25 mouse cellular contexts compared by ENCODE assay signal in genomic region chr11:43463204-43463603, GRCm38 (mm10). TPM values are rescaled to one million over a fixed set of nuclear protein-coding genes. Genes with fewer than 3 reads are reported as not detected.
DNase-seq lines count a peak whose midpoint lies in the region; ATAC-seq and TF ChIP-seq lines count a peak whose summit lies in the region.
"Had no signal": no experiment of that assay in that cellular context is flagged by ENCODE, and none has a peak within 500 bp of the region (broad histone marks: within the 10 kb centered on the region; RNA-seq: fewer than 3 reads in every experiment).

No protein-coding gene starts in this region.

- no peak for TF ChIP-seq POLR2A in kidney, adult 2 months (IDR thresholded peaks at IDR 0.05; ENCODE audit: low read depth, low read length)

- H3K36me3 ChIP-seq in heart, embryonic 10.5 days, result no peaks in the 10 kb centered on the region
- H3K36me3 ChIP-seq in stomach, postnatal 0 days (ENCODE audit: control insufficient read depth, insufficient read depth, low read length), result no peaks in the 10 kb centered on the region
- H3K36me3 ChIP-seq in kidney, adult 2 months (ENCODE audit: control insufficient read depth, insufficient read depth, low read length), result no peaks in the 10 kb centered on the region
- H3K36me3 ChIP-seq: embryonic facial prominence, embryonic 13.5 days; embryonic facial prominence, embryonic 15.5 days; forebrain, embryonic 10.5 days; forebrain, embryonic 12.5 days had no signal

- H3K27me3 ChIP-seq in heart, embryonic 10.5 days (ENCODE audit: insufficient read depth, poor library complexity, severe bottlenecking), result no peaks in the 10 kb centered on the region
- H3K27me3 ChIP-seq in stomach, postnatal 0 days (ENCODE audit: control insufficient read depth, insufficient read depth, low read length), result no peaks in the 10 kb centered on the region
- H3K27me3 ChIP-seq in kidney, adult 2 months (replicated peaks; ENCODE audit: control insufficient read depth, insufficient read depth, low read length), result no peaks in the 10 kb centered on the region
- H3K27me3 ChIP-seq: embryonic facial prominence, embryonic 13.5 days; embryonic facial prominence, embryonic 15.5 days; forebrain, embryonic 12.5 days had no signal

- H3K4me3 ChIP-seq in heart, embryonic 10.5 days, result no peak overlapping the region
- H3K4me3 ChIP-seq in stomach, postnatal 0 days (ENCODE audit: low read depth, low read length), result no peak overlapping the region
- no peak overlapping the region for H3K4me3 ChIP-seq in kidney, adult 2 months (ENCODE audit: insufficient read depth, low read depth, low read length)
- H3K4me3 ChIP-seq: embryonic facial prominence, embryonic 13.5 days; embryonic facial prominence, embryonic 15.5 days; erythroblast, embryonic 14.5 days; forebrain, embryonic 10.5 days; forebrain, embryonic 12.5 days had no signal

- H3K4me2 ChIP-seq in stomach, postnatal 0 days (replicated peaks; ENCODE audit: low read depth), result no peak overlapping the region
- H3K4me2 ChIP-seq: embryonic facial prominence, embryonic 13.5 days; embryonic facial prominence, embryonic 15.5 days; forebrain, embryonic 12.5 days had no signal

- no peaks in the 10 kb centered on the region for H3K9me3 ChIP-seq in heart, embryonic 10.5 days
- no peaks in the 10 kb centered on the region for H3K9me3 ChIP-seq in stomach, postnatal 0 days (ENCODE audit: control insufficient read depth, low read length)
- H3K9me3 ChIP-seq: embryonic facial prominence, embryonic 13.5 days; embryonic facial prominence, embryonic 15.5 days; forebrain, embryonic 12.5 days had no signal

- ATAC-seq in stomach, postnatal 0 days (ENCODE audit: low FRiP score, low TSS enrichment), result no peak
- ATAC-seq: forebrain, embryonic 14.5 days had no signal

- no peak overlapping the region for H3K27ac ChIP-seq in heart, embryonic 10.5 days
- no peak overlapping the region for H3K27ac ChIP-seq in stomach, postnatal 0 days (replicated peaks)
- no peak overlapping the region for H3K27ac ChIP-seq in kidney, adult 2 months (ENCODE audit: insufficient read depth, low read depth, low read length)
- H3K27ac ChIP-seq: embryonic facial prominence, embryonic 13.5 days; embryonic facial prominence, embryonic 15.5 days; forebrain, embryonic 10.5 days; forebrain, embryonic 12.5 days had no signal

- 93% methylated on average over 25 of the region's 25 CpGs for WGBS in heart, embryonic 10.5 days
- WGBS in stomach, postnatal 0 days, result 91% methylated on average over 25 of the region's 25 CpGs
- WGBS in kidney, adult 2 months, result 93% methylated on average over 25 of the region's 25 CpGs

- no peak overlapping the region for H3K9ac ChIP-seq in stomach, postnatal 0 days (ENCODE audit: low read length)
- H3K9ac ChIP-seq: embryonic facial prominence, embryonic 13.5 days; embryonic facial prominence, embryonic 15.5 days; forebrain, embryonic 12.5 days had no signal

- no peak for TF ChIP-seq CTCF in stomach, postnatal 0 days (IDR thresholded peaks at IDR 0.05; ENCODE audit: low read depth)
- TF ChIP-seq CTCF in kidney, adult 2 months (conservative IDR thresholded peaks at IDR 0.05; ENCODE audit: insufficient read depth, insufficient read length, low read depth, low read length), result no peak

- no peak for TF ChIP-seq EP300 in stomach, postnatal 0 days (optimal IDR thresholded peaks at IDR 0.05)

- H3K4me1 ChIP-seq in heart, embryonic 10.5 days, result no peaks in the 10 kb centered on the region
- H3K4me1 ChIP-seq in stomach, postnatal 0 days (replicated peaks; ENCODE audit: control insufficient read depth, insufficient read depth), result no peaks in the 10 kb centered on the region
- H3K4me1 ChIP-seq in kidney, adult 2 months (ENCODE audit: control insufficient read depth, insufficient read depth, low read length), result no peaks in the 10 kb centered on the region
- H3K4me1 ChIP-seq: embryonic facial prominence, embryonic 13.5 days; embryonic facial prominence, embryonic 15.5 days; forebrain, embryonic 10.5 days; forebrain, embryonic 12.5 days had no signal

- peak; percentile 55 for DNase-seq in heart, embryonic 10.5 days (ENCODE audit: low spot score)
- DNase-seq in heart, adult 8-10 months (ENCODE audit: low spot score), result no peak
- DNase-seq in layer of hippocampus, adult 11-12 months (ENCODE audit: low spot score), result peak; percentile 1
- no peak for DNase-seq in layer of hippocampus, adult 18-20 months (ENCODE audit: low spot score in 2 of 2)
- peak; percentile 5 for DNase-seq in stomach, postnatal 0 days (ENCODE audit: low spot score)
- DNase-seq in kidney, adult 2 months, result no peak
- DNase-seq: adrenal gland, adult 2 months; adrenal gland, postnatal 10 days; adrenal gland, postnatal 25 days; cerebellum, adult 11 months; cerebellum, adult 18-20 months; cerebellum, adult 8-10 months; cerebellum, adult 9-11 months; cerebellum, postnatal 14 days; cerebellum, postnatal 36 days; embryo, embryonic 11 days had no signal

RNA-seq across cellular contexts. Expression of gene C1qtnf2, which starts 10.9 kb away (rescaled TPM):
- 1.4 and 1.9 TPM in 2 replicates for polyA plus RNA-seq in heart, embryonic 10.5 days (2016; fragmentation: Nextera tagmentation; extraction: Ambion mirVana)
- total RNA-seq in heart, adult 8-10 months (2022), result 1 to 10 TPM; 3.6 to 5.2 (median 4.0) TPM
- 1 to 10 TPM in 1 of 2 experiments, under 1 TPM in 1; 0.74 to 2.0 TPM for total RNA-seq in layer of hippocampus, adult 18-20 months (2021)
- polyA plus RNA-seq in stomach, postnatal 0 days (2015; fragmentation: Nextera tagmentation; extraction: Ambion mirVana), result 18.0 and 19.8 TPM in 2 replicates
- 15.3 and 15.4 TPM in 2 replicates for polyA plus RNA-seq in kidney, adult 2 months (2012; rRNA removed)
- total RNA-seq: common myeloid progenitor, adult 5-6 weeks; ES-E14; MEL had no signal
- polyA plus RNA-seq: erythroblast, embryonic 14.5 days had no signal

RNA-seq across cellular contexts. Expression of gene Slu7, which starts 29.7 kb away (rescaled TPM):
- 36.6 and 44.1 TPM in 2 replicates for polyA plus RNA-seq in heart, embryonic 10.5 days (2016; fragmentation: Nextera tagmentation; extraction: Ambion mirVana)
- 10 to 100 TPM; 28.0 to 30.8 (median 30.1) TPM for total RNA-seq in heart, adult 8-10 months (2022)
- 10 to 100 TPM; 54.0 to 55.2 TPM for total RNA-seq in layer of hippocampus, adult 18-20 months (2021)
- 38.1 and 39.3 TPM in 2 replicates for polyA plus RNA-seq in stomach, postnatal 0 days (2015; fragmentation: Nextera tagmentation; extraction: Ambion mirVana)
- polyA plus RNA-seq in kidney, adult 2 months (2012; rRNA removed), result 3.4 and 5.5 TPM in 2 replicates

RNA-seq across cellular contexts. Expression of gene Pttg1, which starts 37.2 kb away (rescaled TPM):
- 101 and 118 TPM in 2 replicates for polyA plus RNA-seq in heart, embryonic 10.5 days (2016; fragmentation: Nextera tagmentation; extraction: Ambion mirVana)
- 10 to 100 TPM; 77.5 to 93.9 (median 90.6) TPM for total RNA-seq in heart, adult 8-10 months (2022)
- total RNA-seq in layer of hippocampus, adult 18-20 months (2021), result 10 to 100 TPM; 26.4 to 28.5 TPM
- 66.8 and 66.9 TPM in 2 replicates for polyA plus RNA-seq in stomach, postnatal 0 days (2015; fragmentation: Nextera tagmentation; extraction: Ambion mirVana)
- 33.6 and 45.4 TPM in 2 replicates for polyA plus RNA-seq in kidney, adult 2 months (2012; rRNA removed)

Comparison
In these comparisons a context has a peak if more than half of its experiments do, and no peak if none do; other contexts are left out.
1. DNase-seq: peak in heart, embryonic 10.5 days (single experiment), layer of hippocampus, adult 11-12 months (single experiment) and stomach, postnatal 0 days (single experiment); none in heart, adult 8-10 months (single experiment), layer of hippocampus, adult 18-20 months (0 of 2) and kidney, adult 2 months (single experiment).